Mouse (Mus musculus): ENCODE results near the gene Hbq1b. TPM values are rescaled to one million over a fixed set of nuclear protein-coding genes. Genes with fewer than 3 reads are reported as not detected.

Gene Hbq1b
- polyA plus RNA-seq, 1 experiment: 62.0 TPM

- Histone ChIP-seq H3K27ac (ENCODE audit: insufficient read depth, low read length) (no peak overlapping the region), H3K27me3 (ENCODE audit: control insufficient read depth, insufficient read depth, low read length) (no peaks in the 10 kb centered on the region), H3K36me3 (ENCODE audit: control insufficient read depth, insufficient read depth, low read length) (no peaks in the 10 kb centered on the region), H3K4me3 (ENCODE audit: extremely low read depth, insufficient read depth, insufficient read length) (no peak overlapping the region), H3K4me1 (ENCODE audit: control insufficient read depth, insufficient read depth, insufficient read length) (no peaks in the 10 kb centered on the region)
- DNase-seq (ENCODE audit: low read depth in 1 of 2, low spot score in 2 of 2): no peak
- TF ChIP-seq CTCF (IDR thresholded peaks at IDR 0.05; ENCODE audit: extremely low read depth, insufficient read depth, insufficient read length, insufficient replicate concordance): no peak
- no peak for TF ChIP-seq POLR2A (IDR thresholded peaks at IDR 0.05; ENCODE audit: low read depth, low read length)
- WGBS: 82% methylated on average over 4 of the region's 4 CpGs
Observed at GRCm38 (mm10) chr11:32309446-32309845, 22.7 kb downstream of the Hbq1b start.

DNA sequence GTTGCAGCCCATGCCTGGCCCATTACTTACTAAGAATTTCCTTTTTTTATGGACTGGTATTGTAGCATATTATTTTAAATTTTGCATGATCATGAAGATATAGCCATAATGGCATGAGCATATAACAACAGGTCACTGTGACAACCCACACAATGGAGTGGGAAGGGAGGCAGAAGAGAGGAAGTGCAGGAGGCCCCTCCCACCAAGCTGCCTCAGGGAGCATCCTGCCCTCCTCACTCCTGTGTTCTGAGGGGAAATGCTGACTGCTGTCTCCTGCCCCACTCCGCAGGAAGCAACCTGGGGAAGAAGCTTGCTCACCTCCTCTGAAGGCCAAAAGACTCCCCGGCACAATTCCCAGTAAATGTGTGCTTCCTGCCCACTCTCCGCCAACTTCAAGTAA is 23.2 kb downstream of the Hbq1b start:
- 62% methylated on average over 3 of the region's 3 CpGs for WGBS
- Histone ChIP-seq H3K4me3 (ENCODE audit: extremely low read depth, insufficient read depth, insufficient read length) (no peak overlapping the region), H3K36me3 (ENCODE audit: control insufficient read depth, insufficient read depth, low read length) (no peaks in the 10 kb centered on the region), H3K27ac (ENCODE audit: insufficient read depth, low read length) (no peak overlapping the region), H3K27me3 (ENCODE audit: control insufficient read depth, insufficient read depth, low read length) (no peaks in the 10 kb centered on the region), H3K4me1 (ENCODE audit: control insufficient read depth, insufficient read depth, insufficient read length) (no peaks in the 10 kb centered on the region)
- no peak for DNase-seq (ENCODE audit: low read depth in 1 of 2, low spot score in 2 of 2)
- TF ChIP-seq POLR2A (IDR thresholded peaks at IDR 0.05; ENCODE audit: low read depth, low read length) (no peak), CTCF (IDR thresholded peaks at IDR 0.05; ENCODE audit: extremely low read depth, insufficient read depth, insufficient read length, insufficient replicate concordance) (no peak)

DNA sequence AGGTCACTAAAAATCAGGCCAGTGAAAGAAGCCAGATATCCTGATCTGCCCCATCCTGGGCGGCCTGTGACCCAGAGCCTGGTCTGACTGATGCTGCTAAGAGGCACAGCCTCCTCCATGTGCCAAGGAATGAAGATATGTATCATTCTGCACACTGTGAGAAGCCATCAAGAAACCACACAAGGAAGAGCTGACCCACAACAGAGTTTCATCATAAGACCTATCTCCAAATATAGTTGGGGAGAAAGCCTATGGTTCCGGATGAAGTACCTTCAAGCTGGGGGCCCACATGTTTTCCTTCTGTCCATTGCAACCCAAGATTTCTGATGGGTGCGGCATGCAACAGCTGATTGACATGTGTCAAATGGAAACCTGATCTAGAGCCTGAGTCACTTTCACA is 29.2 kb downstream of the Hbq1b start:
- Histone ChIP-seq H3K4me1 (ENCODE audit: control insufficient read depth, insufficient read depth, insufficient read length) (no peaks in the 10 kb centered on the region), H3K27ac (ENCODE audit: insufficient read depth, low read length) (no peak overlapping the region), H3K36me3 (ENCODE audit: control insufficient read depth, insufficient read depth, low read length) (no peaks in the 10 kb centered on the region), H3K27me3 (ENCODE audit: control insufficient read depth, insufficient read depth, low read length) (no peaks in the 10 kb centered on the region), H3K4me3 (ENCODE audit: extremely low read depth, insufficient read depth, insufficient read length) (no peak overlapping the region)
- WGBS: 87% methylated on average over 3 of the region's 3 CpGs
- no peak for DNase-seq (ENCODE audit: low read depth in 1 of 2, low spot score in 2 of 2)
- TF ChIP-seq CTCF (IDR thresholded peaks at IDR 0.05; ENCODE audit: extremely low read depth, insufficient read depth, insufficient read length, insufficient replicate concordance) (no peak), POLR2A (IDR thresholded peaks at IDR 0.05; ENCODE audit: low read depth, low read length) (no peak)

GRCm38 (mm10) chr11:32320507-32321195 is 33.9 kb downstream of the Hbq1b start:
- H3K4me1 ChIP-seq (ENCODE audit: control insufficient read depth, insufficient read depth, insufficient read length): no peaks in the 10 kb centered on the region
- 63% methylated on average over 11 of the region's 11 CpGs for WGBS
- H3K27me3 ChIP-seq (ENCODE audit: control insufficient read depth, insufficient read depth, low read length): no peaks in the 10 kb centered on the region
- no peaks in the 10 kb centered on the region for H3K36me3 ChIP-seq (ENCODE audit: control insufficient read depth, insufficient read depth, low read length)
- TF ChIP-seq CTCF (IDR thresholded peaks at IDR 0.05; ENCODE audit: extremely low read depth, insufficient read depth, insufficient read length, insufficient replicate concordance): no peak
- no peak for TF ChIP-seq POLR2A (IDR thresholded peaks at IDR 0.05; ENCODE audit: low read depth, low read length)
- DNase-seq (ENCODE audit: low read depth in 1 of 2, low spot score in 2 of 2): no peak
- no peak overlapping the region for H3K27ac ChIP-seq (ENCODE audit: insufficient read depth, low read length)
- no peak overlapping the region for H3K4me3 ChIP-seq (ENCODE audit: extremely low read depth, insufficient read depth, insufficient read length)

- H3K4me1 ChIP-seq (ENCODE audit: control insufficient read depth, insufficient read depth, insufficient read length): no peaks in the 10 kb centered on the region
- no peak overlapping the region for H3K27ac ChIP-seq (ENCODE audit: insufficient read depth, low read length)
- DNase-seq (ENCODE audit: low read depth in 1 of 2, low spot score in 2 of 2): peak in 1 of 2 experiments; percentile 19
- H3K36me3 ChIP-seq (ENCODE audit: control insufficient read depth, insufficient read depth, low read length): no peaks in the 10 kb centered on the region
- no peak overlapping the region for H3K4me3 ChIP-seq (ENCODE audit: extremely low read depth, insufficient read depth, insufficient read length)
- WGBS: 38% methylated on average over 8 of the region's 8 CpGs
- TF ChIP-seq POLR2A (IDR thresholded peaks at IDR 0.05; ENCODE audit: low read depth, low read length): no peak
- peak; percentile 57; the same call in 1 of the 2 replicates for TF ChIP-seq CTCF (IDR thresholded peaks at IDR 0.05; ENCODE audit: extremely low read depth, insufficient read depth, insufficient read length, insufficient replicate concordance)
- no peaks in the 10 kb centered on the region for H3K27me3 ChIP-seq (ENCODE audit: control insufficient read depth, insufficient read depth, low read length)
Observed at GRCm38 (mm10) chr11:32321196-32321565, 34.4 kb downstream of the Hbq1b start.

DNA sequence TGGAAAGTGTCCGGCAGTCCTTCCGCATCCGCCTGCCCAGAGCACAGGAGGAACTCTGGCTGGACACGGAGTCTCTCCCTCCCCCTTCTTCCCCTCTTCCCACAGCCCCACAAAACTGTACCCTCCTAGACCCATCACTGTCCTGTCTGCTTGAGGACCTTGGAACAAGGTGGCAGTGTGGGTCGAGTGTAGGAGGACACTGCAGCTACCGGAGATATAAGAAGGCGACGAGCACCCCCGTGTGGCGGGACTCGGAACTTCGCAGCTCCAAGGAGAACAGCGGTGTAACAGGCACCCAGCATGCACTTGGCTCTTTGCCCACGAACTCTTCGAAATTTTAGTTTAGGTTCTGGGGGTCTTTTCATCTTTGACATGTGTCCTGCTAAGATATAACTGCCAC is 37.8 kb downstream of the Hbq1b start:
- TF ChIP-seq CTCF (IDR thresholded peaks at IDR 0.05; ENCODE audit: extremely low read depth, insufficient read depth, insufficient read length, insufficient replicate concordance) (peak; percentile 92), POLR2A (IDR thresholded peaks at IDR 0.05; ENCODE audit: low read depth, low read length) (no peak)
- DNase-seq (ENCODE audit: low read depth in 1 of 2, low spot score in 2 of 2): peak; percentile 43 to 68
- Histone ChIP-seq H3K36me3 (ENCODE audit: control insufficient read depth, insufficient read depth, low read length) (no peaks in the 10 kb centered on the region), H3K4me1 (ENCODE audit: control insufficient read depth, insufficient read depth, insufficient read length) (no peaks in the 10 kb centered on the region), H3K27ac (ENCODE audit: insufficient read depth, low read length) (no peak overlapping the region), H3K4me3 (ENCODE audit: extremely low read depth, insufficient read depth, insufficient read length) (peak overlapping the region; percentile 26; the same call in 1 of the 2 replicates), H3K27me3 (ENCODE audit: control insufficient read depth, insufficient read depth, low read length) (no peaks in the 10 kb centered on the region)
- WGBS: 8% methylated on average over 15 of the region's 15 CpGs

DNA sequence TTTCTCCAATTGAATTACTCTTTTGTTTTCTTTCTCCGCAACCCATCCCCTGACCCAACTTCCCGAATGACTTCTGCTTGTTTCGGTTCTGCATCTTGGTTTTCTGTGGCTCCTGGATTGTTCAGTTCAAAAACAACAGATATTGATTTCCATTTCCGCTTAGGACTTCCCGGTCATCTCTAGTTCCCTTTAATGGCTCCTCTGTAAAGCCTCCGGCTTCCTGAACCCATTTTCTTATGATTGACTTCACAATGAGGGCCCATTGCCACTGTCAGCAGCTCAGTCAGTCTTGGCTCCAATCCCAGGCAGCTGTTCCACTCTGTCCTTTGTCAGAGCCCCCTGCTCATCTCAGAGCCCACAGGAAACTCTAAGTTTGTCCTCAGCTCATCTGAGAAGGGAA is 44.3 kb downstream of the Hbq1b start:
- no peaks in the 10 kb centered on the region for H3K4me1 ChIP-seq (ENCODE audit: control insufficient read depth, insufficient read depth, insufficient read length)
- no peak for DNase-seq (ENCODE audit: low read depth in 1 of 2, low spot score in 2 of 2)
- H3K27ac ChIP-seq (ENCODE audit: insufficient read depth, low read length): no peak overlapping the region
- 22% methylated on average over 6 of the region's 6 CpGs for WGBS
- H3K27me3 ChIP-seq (ENCODE audit: control insufficient read depth, insufficient read depth, low read length): no peaks in the 10 kb centered on the region
- no peak overlapping the region for H3K4me3 ChIP-seq (ENCODE audit: extremely low read depth, insufficient read depth, insufficient read length)
- H3K36me3 ChIP-seq (ENCODE audit: control insufficient read depth, insufficient read depth, low read length): no peaks in the 10 kb centered on the region
- no peak for TF ChIP-seq CTCF (IDR thresholded peaks at IDR 0.05; ENCODE audit: extremely low read depth, insufficient read depth, insufficient read length, insufficient replicate concordance)
- TF ChIP-seq POLR2A (IDR thresholded peaks at IDR 0.05; ENCODE audit: low read depth, low read length): no peak
